Mouse (Mus musculus): Measurements from ENCODE around the gene Slc34a1. TPM values are rescaled to one million over a fixed set of nuclear protein-coding genes. Genes with fewer than 3 reads are reported as not detected.

The Slc34a1 gene
- not detected in 2 replicates for polyA plus RNA-seq (2015; fragmentation: Nextera tagmentation; extraction: Ambion mirVana)

GRCm38 (mm10) chr13:55398088-55398487 lies at the start of gene Slc34a1:
Slc34a1 (plus strand) TSS chr13:55398187.

GRCm38 (mm10) chr13:55362453-55363060 lies 35.4 kb upstream of the Slc34a1 start, which contains the start of gene Lman2:
Lman2 (minus strand) TSS chr13:55362783.

GRCm38 (mm10) chr13:55369531-55370114 lies 28.4 kb upstream of the Slc34a1 start, which contains the start of gene Rgs14:
Rgs14 (plus strand) TSS chr13:55369732.

GRCm38 (mm10) chr13:55414743-55415380 lies 16.9 kb downstream of the Slc34a1 start, which contains the start of gene Pfn3:
Pfn3 (minus strand) TSS chr13:55415232.

GRCm38 (mm10) chr13:55426613-55427012 lies 28.6 kb downstream of the Slc34a1 start, which contains the start of gene F12:
F12 (minus strand) TSS chr13:55426793.

GRCm38 (mm10) chr13:55444937-55445315 lies 46.9 kb downstream of the Slc34a1 start, which contains the start of gene Grk6:
Grk6 (plus strand) TSS chr13:55445072.

GRCm38 (mm10) chr13:55464027-55464884 lies 66.3 kb downstream of the Slc34a1 start, which contains the start of gene Prr7:
Prr7 (plus strand) TSS chr13:55464267.

Other genes with a start within 250 kb of the Slc34a1 start
- gene Fgfr4, start 245.5 kb upstream of the Slc34a1 start, polyA plus RNA-seq (2015; fragmentation: Nextera tagmentation; extraction: Ambion mirVana): 2.5 and 4.5 TPM in 2 replicates
- 33.2 and 37.8 TPM in 2 replicates for gene Nsd1, start 188.4 kb upstream of the Slc34a1 start, polyA plus RNA-seq (2015; fragmentation: Nextera tagmentation; extraction: Ambion mirVana)
- gene Prelid1, start 77.7 kb upstream of the Slc34a1 start, polyA plus RNA-seq (2015; fragmentation: Nextera tagmentation; extraction: Ambion mirVana): 187 and 204 TPM in 2 replicates
- 63.1 and 67.9 TPM in 2 replicates for gene Rab24, start 76.2 kb upstream of the Slc34a1 start, polyA plus RNA-seq (2015; fragmentation: Nextera tagmentation; extraction: Ambion mirVana)
- gene Mxd3, start 68.4 kb upstream of the Slc34a1 start, polyA plus RNA-seq (2015; fragmentation: Nextera tagmentation; extraction: Ambion mirVana): 36.7 and 38.4 TPM in 2 replicates
- 62.5 and 62.6 TPM in 2 replicates for gene Lman2, start 35.4 kb upstream of the Slc34a1 start, polyA plus RNA-seq (2015; fragmentation: Nextera tagmentation; extraction: Ambion mirVana)
- gene Rgs14, start 28.5 kb upstream of the Slc34a1 start, polyA plus RNA-seq (2015; fragmentation: Nextera tagmentation; extraction: Ambion mirVana): 7.7 and 10.3 TPM in 2 replicates
- not detected in 2 replicates for gene Pfn3, start 17.0 kb downstream of the Slc34a1 start, polyA plus RNA-seq (2015; fragmentation: Nextera tagmentation; extraction: Ambion mirVana)
- 0.15 and 0.16 TPM in 2 replicates for gene F12, start 28.6 kb downstream of the Slc34a1 start, polyA plus RNA-seq (2015; fragmentation: Nextera tagmentation; extraction: Ambion mirVana)
- gene Grk6, start 46.9 kb downstream of the Slc34a1 start, polyA plus RNA-seq (2015; fragmentation: Nextera tagmentation; extraction: Ambion mirVana): 32.7 and 40.8 TPM in 2 replicates
- gene Prr7, start 66.1 kb downstream of the Slc34a1 start, polyA plus RNA-seq (2015; fragmentation: Nextera tagmentation; extraction: Ambion mirVana): 0.14 and 0.28 TPM in 2 replicates
- 16.3 and 20.8 TPM in 2 replicates for gene Dbn1, start 89.9 kb downstream of the Slc34a1 start, polyA plus RNA-seq (2015; fragmentation: Nextera tagmentation; extraction: Ambion mirVana)
- gene Pdlim7, start 115.5 kb downstream of the Slc34a1 start, polyA plus RNA-seq (2015; fragmentation: Nextera tagmentation; extraction: Ambion mirVana): 37.8 and 45.4 TPM in 2 replicates
- gene Dok3, start 131.1 kb downstream of the Slc34a1 start, polyA plus RNA-seq (2015; fragmentation: Nextera tagmentation; extraction: Ambion mirVana): 36.9 and 49.7 TPM in 2 replicates
- gene Ddx41, start 138.5 kb downstream of the Slc34a1 start, polyA plus RNA-seq (2015; fragmentation: Nextera tagmentation; extraction: Ambion mirVana): 29.2 and 35.3 TPM in 2 replicates
- 15.4 and 18.8 TPM in 2 replicates for gene Fam193b, start 172.9 kb downstream of the Slc34a1 start, polyA plus RNA-seq (2015; fragmentation: Nextera tagmentation; extraction: Ambion mirVana)
- 68.1 and 69.0 TPM in 2 replicates for gene Tmed9, start 175.5 kb downstream of the Slc34a1 start, polyA plus RNA-seq (2015; fragmentation: Nextera tagmentation; extraction: Ambion mirVana)
- 7.9 and 9.8 TPM in 2 replicates for gene B4galt7, start 201.7 kb downstream of the Slc34a1 start, polyA plus RNA-seq (2015; fragmentation: Nextera tagmentation; extraction: Ambion mirVana)
- 25.8 and 31.1 TPM in 2 replicates for gene Caml, start 224.8 kb downstream of the Slc34a1 start, polyA plus RNA-seq (2015; fragmentation: Nextera tagmentation; extraction: Ambion mirVana)
- gene Ddx46, start 236.8 kb downstream of the Slc34a1 start, polyA plus RNA-seq (2015; fragmentation: Nextera tagmentation; extraction: Ambion mirVana): 25.3 and 27.0 TPM in 2 replicates